Mouse (Mus musculus): ENCODE results near the gene Mnx1. TPM values are rescaled to one million over a fixed set of nuclear protein-coding genes. Genes with fewer than 3 reads are reported as not detected.

The Mnx1 gene
- polyA plus RNA-seq (2012; rRNA removed): 0.47 and 0.57 TPM in 2 replicates

DNA sequence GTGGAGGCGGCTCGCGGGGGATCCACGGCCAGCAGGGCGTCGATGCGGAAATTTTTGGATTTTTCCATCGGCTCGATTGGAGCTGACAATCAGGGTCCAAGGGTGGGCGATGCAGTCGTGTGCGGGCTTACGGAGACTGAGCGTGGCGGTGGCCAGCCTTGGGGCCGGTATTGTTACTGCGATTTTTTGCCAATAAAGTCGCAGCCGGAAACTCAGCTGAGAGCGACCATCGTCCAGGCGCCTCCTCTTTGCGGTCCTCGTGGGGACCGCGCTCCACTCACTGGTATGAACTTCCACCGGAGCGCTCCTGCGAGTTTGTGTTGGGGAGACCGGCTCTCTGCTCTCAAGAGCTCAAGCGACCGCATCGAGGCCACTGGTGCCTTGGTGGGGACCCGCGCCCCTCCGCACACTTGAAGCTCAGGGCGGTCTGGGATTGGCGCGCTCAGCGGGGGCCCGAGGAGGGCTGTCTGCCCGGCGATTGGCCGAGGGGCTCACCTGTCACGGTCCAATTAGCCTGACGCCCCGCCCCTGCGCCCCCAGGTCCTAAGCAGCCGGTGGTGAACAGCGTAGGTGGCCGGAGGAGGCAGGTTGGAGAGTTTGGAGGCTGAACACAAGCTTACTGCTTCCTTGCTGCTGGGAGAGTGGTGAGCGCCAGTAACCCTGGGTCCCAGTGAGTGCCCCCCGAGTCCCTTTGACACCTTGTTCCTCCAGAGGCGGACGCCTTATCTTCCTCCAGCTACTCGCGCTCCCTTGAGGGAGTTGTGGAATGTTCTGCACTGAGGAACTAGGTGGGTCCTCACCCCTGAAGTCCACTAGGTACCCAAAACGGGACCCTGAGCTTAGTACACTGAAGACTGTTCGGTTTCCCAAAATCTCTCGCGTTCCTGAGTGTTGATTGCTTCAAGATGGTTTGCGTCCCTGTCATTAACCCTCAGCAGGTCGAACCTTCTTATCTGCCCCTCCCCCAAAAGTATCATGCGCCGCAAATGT lies at the start of gene Mnx1:
Gene Mnx1 (minus strand): TSS at position 263 of the 990 bp plus-strand sequence.
- H3K27ac ChIP-seq (ENCODE audit: control insufficient read depth, insufficient read depth, low read depth, low read length): no peak within 1 kb of the TSS
- peaks cover 4% of the 10 kb centered on the region for H3K27me3 ChIP-seq (ENCODE audit: control insufficient read depth, insufficient read depth, low read length)

GRCm38 (mm10) chr5:29516432-29516831 lies 38.2 kb upstream of the Mnx1 start:
- Histone ChIP-seq H3K4me1 (ENCODE audit: control insufficient read depth, insufficient read depth, low read length) (no peaks in the 10 kb centered on the region), H3K4me3 (ENCODE audit: control insufficient read depth, low read depth, low read length) (no peak overlapping the region), H3K27ac (ENCODE audit: control insufficient read depth, insufficient read depth, low read depth, low read length) (no peak overlapping the region), H3K36me3 (ENCODE audit: control insufficient read depth, insufficient read depth, low read length) (no peaks in the 10 kb centered on the region), H3K27me3 (ENCODE audit: control insufficient read depth, insufficient read depth, low read length) (no peaks in the 10 kb centered on the region)
- TF ChIP-seq CTCF (IDR thresholded peaks at IDR 0.05; ENCODE audit: control insufficient read depth, insufficient read depth, insufficient replicate concordance, low read depth, low read length) (no peak), POLR2A (IDR thresholded peaks at IDR 0.05; ENCODE audit: control insufficient read depth, low read depth, low read length) (no peak)

More for the DNA sequence above, at the start of gene Mnx1:
- Histone ChIP-seq H3K4me3 (ENCODE audit: control insufficient read depth, low read depth, low read length) (peak within 1 kb of the TSS; percentile 27), H3K36me3 (ENCODE audit: control insufficient read depth, insufficient read depth, low read length) (no peaks in the 10 kb centered on the region), H3K4me1 (ENCODE audit: control insufficient read depth, insufficient read depth, low read length) (peaks cover 11% of the 10 kb centered on the region)
- TF ChIP-seq POLR2A (IDR thresholded peaks at IDR 0.05; ENCODE audit: control insufficient read depth, low read depth, low read length): no peak
- no peak for TF ChIP-seq CTCF (IDR thresholded peaks at IDR 0.05; ENCODE audit: control insufficient read depth, insufficient read depth, insufficient replicate concordance, low read depth, low read length)

DNA sequence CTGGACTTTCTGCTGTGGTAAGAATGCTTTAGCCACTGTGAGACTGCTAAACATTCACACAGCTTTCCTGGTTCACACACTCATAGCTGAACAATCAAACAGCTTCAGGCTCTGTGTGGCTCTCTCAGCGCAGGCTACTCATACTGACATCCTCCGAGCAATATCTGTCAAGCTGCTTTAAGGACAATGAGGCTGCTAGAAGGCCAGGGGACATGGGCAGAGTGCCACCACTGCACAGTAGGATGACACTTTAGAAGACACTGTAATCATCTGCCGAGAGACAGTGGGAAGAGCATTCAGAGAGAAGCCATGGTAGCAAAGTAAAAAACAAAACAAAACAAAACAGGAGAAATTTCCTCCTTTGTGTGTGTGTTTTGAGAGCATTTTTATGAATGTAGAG lies 37.6 kb upstream of the Mnx1 start:
- no peaks in the 10 kb centered on the region for H3K27me3 ChIP-seq (ENCODE audit: control insufficient read depth, insufficient read depth, low read length)
- no peak overlapping the region for H3K4me3 ChIP-seq (ENCODE audit: control insufficient read depth, low read depth, low read length)
- no peak overlapping the region for H3K27ac ChIP-seq (ENCODE audit: control insufficient read depth, insufficient read depth, low read depth, low read length)
- no peaks in the 10 kb centered on the region for H3K4me1 ChIP-seq (ENCODE audit: control insufficient read depth, insufficient read depth, low read length)
- TF ChIP-seq POLR2A (IDR thresholded peaks at IDR 0.05; ENCODE audit: control insufficient read depth, low read depth, low read length) (no peak), CTCF (IDR thresholded peaks at IDR 0.05; ENCODE audit: control insufficient read depth, insufficient read depth, insufficient replicate concordance, low read depth, low read length) (no peak)
- H3K36me3 ChIP-seq (ENCODE audit: control insufficient read depth, insufficient read depth, low read length): no peaks in the 10 kb centered on the region

DNA sequence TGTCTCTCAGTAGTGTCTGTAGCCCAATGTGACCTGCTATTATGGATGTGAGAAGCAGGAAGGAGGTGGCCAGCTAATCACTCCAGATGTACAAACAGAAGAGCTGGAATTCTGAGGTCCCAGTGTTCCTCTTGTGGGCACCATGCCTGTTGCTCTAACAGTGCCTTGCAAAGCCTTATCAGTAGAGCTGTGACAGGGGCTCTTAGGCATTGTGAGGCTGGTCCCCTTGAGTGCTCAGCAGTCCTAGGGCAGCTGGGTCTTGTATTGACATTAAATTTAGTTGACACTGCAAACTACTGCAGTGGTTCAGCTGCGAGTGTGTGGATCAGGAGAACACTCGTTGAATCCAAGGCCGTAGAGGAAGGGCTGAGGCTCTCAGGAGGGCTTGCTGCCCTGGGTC lies 28.7 kb upstream of the Mnx1 start:
- TF ChIP-seq CTCF (IDR thresholded peaks at IDR 0.05; ENCODE audit: control insufficient read depth, insufficient read depth, insufficient replicate concordance, low read depth, low read length): no peak
- no peak for TF ChIP-seq POLR2A (IDR thresholded peaks at IDR 0.05; ENCODE audit: control insufficient read depth, low read depth, low read length)
- Histone ChIP-seq H3K36me3 (ENCODE audit: control insufficient read depth, insufficient read depth, low read length) (no peaks in the 10 kb centered on the region), H3K4me1 (ENCODE audit: control insufficient read depth, insufficient read depth, low read length) (no peaks in the 10 kb centered on the region), H3K27ac (ENCODE audit: control insufficient read depth, insufficient read depth, low read depth, low read length) (no peak overlapping the region), H3K4me3 (ENCODE audit: control insufficient read depth, low read depth, low read length) (no peak overlapping the region), H3K27me3 (ENCODE audit: control insufficient read depth, insufficient read depth, low read length) (no peaks in the 10 kb centered on the region)

GRCm38 (mm10) chr5:29487321-29487720 lies 9.1 kb upstream of the Mnx1 start:
- TF ChIP-seq POLR2A (IDR thresholded peaks at IDR 0.05; ENCODE audit: control insufficient read depth, low read depth, low read length): no peak
- no peak for TF ChIP-seq CTCF (IDR thresholded peaks at IDR 0.05; ENCODE audit: control insufficient read depth, insufficient read depth, insufficient replicate concordance, low read depth, low read length)
- H3K4me3 ChIP-seq (ENCODE audit: control insufficient read depth, low read depth, low read length): no peak overlapping the region
- H3K27me3 ChIP-seq (ENCODE audit: control insufficient read depth, insufficient read depth, low read length): no peaks in the 10 kb centered on the region
- H3K4me1 ChIP-seq (ENCODE audit: control insufficient read depth, insufficient read depth, low read length): no peaks in the 10 kb centered on the region; the same call in 1 of the 2 replicates
- H3K27ac ChIP-seq (ENCODE audit: control insufficient read depth, insufficient read depth, low read depth, low read length): no peak overlapping the region
- H3K36me3 ChIP-seq (ENCODE audit: control insufficient read depth, insufficient read depth, low read length): no peaks in the 10 kb centered on the region

DNA sequence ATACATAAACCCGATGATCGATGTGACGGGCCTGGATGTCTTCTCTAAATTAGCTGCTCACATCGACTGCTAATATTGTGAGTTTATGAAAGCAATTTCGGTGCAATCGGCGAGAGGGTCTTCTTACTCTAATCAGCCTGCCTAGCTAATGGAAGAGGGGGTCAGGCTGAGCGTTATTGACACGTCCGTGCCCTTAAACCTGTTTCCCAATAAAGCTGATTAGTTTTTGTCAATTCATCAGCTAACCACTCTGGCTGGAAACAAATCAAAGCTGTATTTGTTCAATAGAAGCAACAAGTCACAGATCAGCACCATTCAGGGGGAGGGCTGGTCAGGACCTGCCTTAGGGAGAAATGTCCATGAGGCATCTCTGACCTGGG lies 7.7 kb upstream of the Mnx1 start:
- Histone ChIP-seq H3K27me3 (ENCODE audit: control insufficient read depth, insufficient read depth, low read length) (no peaks in the 10 kb centered on the region), H3K4me3 (ENCODE audit: control insufficient read depth, low read depth, low read length) (no peak overlapping the region)
- TF ChIP-seq CTCF (IDR thresholded peaks at IDR 0.05; ENCODE audit: control insufficient read depth, insufficient read depth, insufficient replicate concordance, low read depth, low read length) (no peak), POLR2A (IDR thresholded peaks at IDR 0.05; ENCODE audit: control insufficient read depth, low read depth, low read length) (no peak)

More for the DNA sequence above, 7.7 kb upstream of the Mnx1 start:
- Histone ChIP-seq H3K27ac (ENCODE audit: control insufficient read depth, insufficient read depth, low read depth, low read length) (no peak overlapping the region), H3K4me1 (ENCODE audit: control insufficient read depth, insufficient read depth, low read length) (no peaks in the 10 kb centered on the region; the same call in 1 of the 2 replicates), H3K36me3 (ENCODE audit: control insufficient read depth, insufficient read depth, low read length) (no peaks in the 10 kb centered on the region)

Measured in testis, adult 2 months (tissue).